Mouse (Mus musculus): ENCODE results near the gene Ly6g5c.

Ly6g5c gene

GRCm38 (mm10) chr17:35108097-35108496 is at the start of gene Ly6g5c:
Ly6g5c (plus strand) TSS chr17:35108279.
- no peak for DNase-seq (ENCODE audit: low spot score)

- DNase-seq (ENCODE audit: low spot score): no peak
These were observed 49.8 kb upstream of the Ly6g5c start for GRCm38 (mm10) chr17:35058316-35058715.

GRCm38 (mm10) chr17:35058911-35059892 is 48.9 kb upstream of the Ly6g5c start, which contains the start of gene Ddah2:
Ddah2 (plus strand) TSS chr17:35059035.
- DNase-seq (ENCODE audit: low spot score): peak; percentile 98

GRCm38 (mm10) chr17:35060071-35060470 is 48.0 kb upstream of the Ly6g5c start:
- DNase-seq (ENCODE audit: low spot score): no peak

GRCm38 (mm10) chr17:35060737-35061297 is 47.3 kb upstream of the Ly6g5c start:
- DNase-seq (ENCODE audit: low spot score): peak; percentile 51

DNA sequence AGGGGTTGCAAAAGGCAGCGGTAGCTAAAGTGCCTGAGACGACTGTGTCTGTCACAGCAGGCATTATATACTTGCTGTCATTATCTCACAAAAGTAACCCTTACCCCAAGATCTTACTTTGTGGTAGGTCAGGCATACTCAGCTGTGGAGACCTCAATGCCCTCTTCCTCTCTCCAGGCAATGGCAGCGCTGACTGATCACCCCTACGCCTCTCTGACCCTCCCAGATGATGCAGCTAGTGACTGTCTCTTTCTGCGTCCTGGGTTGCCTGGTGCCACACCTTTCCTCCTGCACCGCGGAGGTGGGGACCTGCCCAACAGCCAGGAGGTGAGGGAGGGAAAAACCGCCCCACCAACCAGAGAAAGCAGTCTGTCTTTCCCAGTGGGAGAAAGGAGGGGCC is 46.8 kb upstream of the Ly6g5c start:
- DNase-seq (ENCODE audit: low spot score): no peak

GRCm38 (mm10) chr17:35063466-35063865 is 44.6 kb upstream of the Ly6g5c start:
- no peak for DNase-seq (ENCODE audit: low spot score)

- DNase-seq (ENCODE audit: low spot score): no peak
These were observed 43.7 kb upstream of the Ly6g5c start for GRCm38 (mm10) chr17:35064378-35064877.

GRCm38 (mm10) chr17:35064951-35065947 is 42.8 kb upstream of the Ly6g5c start, which contains the start of gene Ly6g6c:
Ly6g6c (plus strand) TSS chr17:35065388.
- peak; percentile 81 for DNase-seq (ENCODE audit: low spot score)

DNA sequence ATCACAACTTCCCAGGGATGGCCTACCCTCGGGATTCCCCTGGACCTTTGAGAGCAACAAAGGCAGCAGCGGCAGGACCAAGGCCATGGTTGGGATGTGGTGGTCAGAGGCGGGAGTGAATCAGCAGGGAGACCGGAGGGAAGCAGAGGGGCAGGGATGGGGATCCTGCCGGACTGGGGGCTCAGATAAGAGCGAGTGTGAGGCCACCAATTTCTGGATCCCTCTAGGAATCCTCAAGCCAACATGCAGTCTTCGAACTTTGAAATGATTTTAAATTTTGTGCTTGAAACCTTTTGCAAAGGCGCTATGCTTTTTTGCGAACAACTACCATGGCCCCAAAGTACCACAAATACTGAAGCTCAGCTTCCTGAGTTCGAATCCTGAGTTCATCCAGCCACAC is 42.0 kb upstream of the Ly6g5c start, which contains the start of gene Mpig6b:
Gene Mpig6b, minus strand, starts transcription at position 101 of the 400 bp plus-strand sequence.
- DNase-seq (ENCODE audit: low spot score): no peak

- no peak for DNase-seq (ENCODE audit: low spot score)
These were observed 39.7 kb upstream of the Ly6g5c start for GRCm38 (mm10) chr17:35068213-35068914.

DNA sequence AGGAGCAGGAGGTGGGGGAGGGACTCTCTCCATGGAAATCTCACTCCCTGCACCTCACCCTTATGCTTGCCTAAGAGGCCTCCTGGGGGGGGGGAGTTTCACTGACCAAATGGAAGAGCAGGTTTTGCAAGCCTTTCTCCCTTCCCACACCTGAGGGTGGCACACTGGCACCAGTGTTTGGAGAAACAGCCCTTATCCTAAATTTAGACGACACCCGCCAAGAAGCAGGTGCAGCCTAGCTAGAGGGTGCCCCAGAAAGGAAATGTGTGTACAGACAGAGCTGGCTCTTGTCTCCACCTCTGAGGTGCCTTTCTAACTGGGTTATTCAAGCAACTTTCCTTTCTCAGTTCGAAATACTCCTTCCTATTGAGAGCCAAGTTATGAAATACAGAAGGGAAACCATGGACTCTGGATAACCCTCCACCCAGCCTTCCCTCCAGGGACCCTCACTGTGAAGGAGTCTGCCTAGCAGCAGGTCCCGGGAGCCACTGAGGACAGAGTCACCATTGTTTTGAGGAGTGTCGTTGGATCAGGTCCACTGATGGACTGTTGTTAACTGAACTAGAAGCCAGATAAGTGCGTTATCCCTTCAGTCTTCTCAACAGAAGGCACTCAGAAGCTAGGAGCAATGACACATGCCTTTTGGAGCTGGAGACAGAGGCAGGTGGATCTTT is 37.4 kb upstream of the Ly6g5c start:
- no peak for DNase-seq (ENCODE audit: low spot score)

DNA sequence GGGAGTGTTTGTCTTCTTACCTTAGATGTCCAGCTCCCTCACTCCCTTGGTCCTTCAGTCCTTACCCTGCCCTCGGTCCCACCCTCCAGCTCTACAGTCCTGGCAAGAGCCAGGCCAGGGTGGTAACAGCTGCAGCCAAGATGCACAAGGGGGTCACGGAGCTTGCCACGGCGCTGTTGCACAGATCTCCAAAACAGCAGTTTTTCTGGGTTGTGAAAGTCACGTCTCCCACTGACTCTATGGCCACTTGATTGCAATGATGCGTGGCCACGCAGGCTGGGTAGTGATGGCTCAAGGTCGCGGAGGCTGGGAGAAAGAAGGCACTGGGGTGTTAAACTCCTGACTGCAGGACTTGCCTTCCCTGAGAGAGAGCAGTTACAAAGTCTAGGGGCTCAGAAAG is 36.6 kb upstream of the Ly6g5c start:
- DNase-seq (ENCODE audit: low spot score): no peak

GRCm38 (mm10) chr17:35074097-35074496 is 34.0 kb upstream of the Ly6g5c start:
- DNase-seq (ENCODE audit: low spot score): no peak

DNA sequence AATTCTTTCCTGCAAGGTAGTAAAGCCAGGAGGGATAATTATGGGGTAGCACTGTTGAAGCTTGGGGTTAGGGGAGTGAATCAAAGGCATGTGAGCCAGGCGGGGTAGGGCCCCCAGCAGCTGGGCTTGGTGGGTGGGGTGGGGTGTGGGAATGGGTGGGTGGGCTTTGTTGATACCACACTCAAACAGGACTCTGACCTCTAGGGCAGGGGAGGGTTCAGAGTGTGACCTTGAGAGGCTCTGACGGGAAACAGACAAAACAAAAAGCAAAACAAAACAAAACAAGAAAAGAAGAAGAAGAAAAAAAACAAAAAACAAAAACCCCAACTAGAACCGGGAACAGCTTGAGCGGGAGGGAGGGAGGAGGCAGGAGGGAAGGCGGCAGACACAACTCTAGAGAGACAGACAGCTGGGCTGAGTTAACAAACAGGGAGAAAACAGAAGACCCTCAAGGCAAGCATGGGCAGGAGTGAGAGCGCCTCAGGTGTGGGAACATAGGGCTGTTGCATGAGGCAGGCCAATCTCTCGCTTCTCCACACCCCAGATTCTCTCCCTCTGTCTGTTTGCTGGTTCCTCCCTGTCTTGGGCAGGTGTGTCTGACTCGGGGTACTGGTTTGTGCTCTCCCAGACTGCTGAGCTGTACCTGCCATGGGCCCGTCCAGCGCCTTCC is 31.4 kb upstream of the Ly6g5c start, which contains the start of gene Ly6g6e:
Gene Ly6g6e, plus strand, starts transcription at position 396 of the 670 bp plus-strand sequence.
- DNase-seq (ENCODE audit: low spot score): peak; percentile 35

DNA sequence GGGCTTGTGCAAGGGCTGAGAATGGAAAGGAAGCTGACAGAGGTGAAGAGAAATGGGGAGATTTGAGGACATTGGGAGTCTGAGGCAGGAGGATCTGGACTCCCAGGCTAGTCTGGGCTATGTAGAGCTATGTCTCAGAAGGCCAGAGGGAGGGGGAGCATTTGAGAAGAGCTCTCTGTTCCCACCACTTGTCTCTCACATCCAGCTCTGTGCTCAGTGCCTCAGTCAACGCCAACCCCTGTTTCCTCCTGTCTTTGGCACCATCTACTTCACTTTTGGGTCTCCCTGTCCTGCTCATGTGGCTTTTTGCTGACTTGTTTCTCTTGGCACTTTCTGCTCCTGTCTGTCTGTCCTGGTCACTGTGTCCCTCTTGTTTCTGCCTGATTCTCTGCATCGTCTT is 30.8 kb upstream of the Ly6g5c start:
- no peak for DNase-seq (ENCODE audit: low spot score)

DNA sequence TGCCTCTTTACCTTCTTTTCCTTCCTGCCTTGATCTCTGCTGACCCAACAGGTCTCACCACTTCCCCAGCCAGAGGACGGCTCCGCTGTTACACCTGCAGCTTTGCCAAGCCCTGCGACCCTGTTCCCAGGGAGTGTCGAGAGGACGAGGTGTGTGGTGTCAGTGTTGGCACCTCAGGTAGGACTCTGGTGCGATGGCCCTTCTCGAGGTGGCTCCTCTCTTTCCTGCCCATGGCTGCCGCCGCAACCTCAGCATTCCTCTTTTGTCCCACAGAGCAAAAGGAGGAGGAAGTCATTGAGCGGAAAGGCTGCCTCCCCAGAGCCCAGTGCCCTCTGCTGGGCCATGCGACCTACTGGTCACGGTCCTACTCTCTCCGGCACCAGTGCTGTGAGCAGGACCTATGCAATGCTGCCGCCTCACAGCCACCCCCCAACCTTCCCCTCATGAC is 30.3 kb upstream of the Ly6g5c start, which contains the start of gene Ly6g6d:
Gene Ly6g6d, minus strand, starts transcription at position 280 of the 448 bp plus-strand sequence.
- DNase-seq (ENCODE audit: low spot score): peak; percentile 75

DNA sequence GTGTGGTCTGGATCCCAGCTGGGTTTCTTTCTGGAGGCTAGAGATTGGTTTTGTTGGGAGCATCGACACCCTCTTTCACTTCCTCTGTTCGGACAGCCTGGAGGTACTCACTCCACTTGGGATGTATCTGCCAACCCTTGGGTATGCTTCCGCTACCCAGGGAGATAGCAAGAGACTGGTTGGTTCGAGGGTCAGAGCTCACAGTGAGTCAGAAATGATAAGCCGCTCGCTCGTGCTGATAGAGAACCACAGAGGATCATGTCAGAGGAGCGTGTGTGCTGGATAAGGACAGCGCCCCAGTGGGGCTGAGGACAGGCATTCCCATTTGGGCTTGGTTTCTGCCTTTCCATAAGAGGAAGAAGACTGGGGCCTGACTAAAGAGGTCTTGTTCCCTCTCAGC is 28.3 kb upstream of the Ly6g5c start:
- DNase-seq (ENCODE audit: low spot score): no peak

DNA sequence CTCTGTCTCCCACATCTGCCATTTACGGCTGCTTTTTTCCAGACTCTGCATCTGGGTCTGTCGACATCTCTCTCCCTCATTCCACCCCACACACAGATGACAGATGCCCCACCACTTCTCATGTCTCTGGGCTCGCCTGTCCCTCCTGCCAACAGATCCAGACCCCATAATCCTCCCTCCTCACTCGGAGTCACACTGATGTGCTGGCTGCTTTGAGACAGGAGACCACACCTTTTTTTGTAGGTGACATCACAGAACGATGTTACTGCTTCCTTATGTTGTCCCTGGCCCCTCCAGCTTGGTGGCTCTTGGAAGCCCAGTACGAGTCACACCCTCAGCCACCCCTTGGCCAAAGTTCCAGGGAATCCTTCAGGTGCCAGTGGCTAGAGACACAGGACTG is 27.8 kb upstream of the Ly6g5c start:
- DNase-seq (ENCODE audit: low spot score): no peak

DNA sequence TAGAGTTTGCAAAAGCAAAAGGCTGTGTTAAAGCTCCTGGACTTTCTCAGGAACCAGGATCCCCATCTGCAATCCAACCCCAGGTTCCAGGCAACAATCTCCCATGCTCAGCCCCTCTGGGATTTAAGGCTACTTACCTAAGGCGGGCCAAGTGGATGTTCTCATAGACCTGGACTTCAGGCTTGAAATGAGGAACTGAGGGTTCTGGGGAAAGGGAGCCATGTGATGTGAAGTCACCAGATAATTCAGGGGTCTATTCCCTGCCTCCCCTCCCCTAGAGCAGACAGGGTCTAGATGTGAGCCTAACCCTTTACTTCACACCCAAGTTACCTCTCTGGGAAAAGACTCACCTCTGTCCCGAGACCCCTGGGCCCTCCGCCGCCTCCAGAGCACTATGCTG is 27.4 kb upstream of the Ly6g5c start:
- DNase-seq (ENCODE audit: low spot score): no peak
